9 mouse cellular contexts compared by ENCODE assay signal in genomic region chr4:88350910-88351309, GRCm38 (mm10).
DNase-seq lines count a peak whose midpoint lies in the region; ATAC-seq lines count a peak whose summit lies in the region.
"Had no signal": no experiment of that assay in that cellular context is flagged by ENCODE, and none has a peak within 500 bp of the region (broad histone marks: within the 10 kb centered on the region; RNA-seq: fewer than 3 reads in every experiment).

No protein-coding gene starts in this region.

- DNase-seq in CD4-positive helper T cell, adult 2 months (ENCODE audit: low read depth, low spot score), result peak; percentile 70
- DNase-seq in adrenal gland, postnatal 14 days, result peak; percentile 68
- peak; percentile 74 for DNase-seq in embryonic facial prominence, embryonic 10.5 days (ENCODE audit: low spot score)
- peak; percentile 82 for DNase-seq in heart, embryonic 10.5 days (ENCODE audit: low spot score)
- DNase-seq in liver, embryonic 11.5 days (ENCODE audit: low spot score), result peak; percentile 46
- peak; percentile 64 for DNase-seq in neural tube, embryonic 10.5 days (ENCODE audit: extremely low spot score, low spot score)

- H3K36me3 ChIP-seq in embryonic facial prominence, embryonic 10.5 days (replicated peaks), result no peaks in the 10 kb centered on the region
- no peaks in the 10 kb centered on the region for H3K36me3 ChIP-seq in heart, embryonic 10.5 days
- H3K36me3 ChIP-seq in kidney, embryonic 16.5 days (ENCODE audit: insufficient read depth, low read length), result no peaks in the 10 kb centered on the region
- no peaks in the 10 kb centered on the region for H3K36me3 ChIP-seq in liver, embryonic 11.5 days (ENCODE audit: control insufficient read depth, insufficient read depth, low read length)
- H3K36me3 ChIP-seq in stomach, embryonic 16.5 days (ENCODE audit: control insufficient read depth, insufficient read depth, low read length), result no peaks in the 10 kb centered on the region

- no peaks in the 10 kb centered on the region for H3K9me3 ChIP-seq in embryonic facial prominence, embryonic 10.5 days
- no peaks in the 10 kb centered on the region for H3K9me3 ChIP-seq in heart, embryonic 10.5 days
- no peaks in the 10 kb centered on the region for H3K9me3 ChIP-seq in kidney, embryonic 16.5 days (ENCODE audit: low read length)
- H3K9me3 ChIP-seq in liver, embryonic 11.5 days (ENCODE audit: control insufficient read depth, low read length), result no peaks in the 10 kb centered on the region
- no peaks in the 10 kb centered on the region for H3K9me3 ChIP-seq in stomach, embryonic 16.5 days (replicated peaks; ENCODE audit: control insufficient read depth, low read length)

- H3K27me3 ChIP-seq in embryonic facial prominence, embryonic 10.5 days (replicated peaks; ENCODE audit: low read depth, poor library complexity, severe bottlenecking), result no peaks in the 10 kb centered on the region
- no peaks in the 10 kb centered on the region for H3K27me3 ChIP-seq in heart, embryonic 10.5 days (ENCODE audit: insufficient read depth, poor library complexity, severe bottlenecking)
- no peaks in the 10 kb centered on the region for H3K27me3 ChIP-seq in kidney, embryonic 16.5 days (ENCODE audit: insufficient read depth, low read length)
- no peaks in the 10 kb centered on the region for H3K27me3 ChIP-seq in liver, embryonic 11.5 days (replicated peaks; ENCODE audit: control insufficient read depth, insufficient read depth, low read length)
- no peaks in the 10 kb centered on the region for H3K27me3 ChIP-seq in stomach, embryonic 16.5 days (ENCODE audit: control insufficient read depth, insufficient read depth, low read length)

- WGBS in embryonic facial prominence, embryonic 10.5 days, result 3% methylated on average over 4 of the region's 4 CpGs
- 7% methylated on average over 4 of the region's 4 CpGs for WGBS in heart, embryonic 10.5 days
- WGBS in kidney, embryonic 16.5 days, result 4% methylated on average over 4 of the region's 4 CpGs
- 4% methylated on average over 4 of the region's 4 CpGs for WGBS in liver, embryonic 11.5 days
- 5% methylated on average over 4 of the region's 4 CpGs for WGBS in stomach, embryonic 16.5 days

- no peak overlapping the region for H3K9ac ChIP-seq in kidney, embryonic 16.5 days (replicated peaks; ENCODE audit: low read length)
- H3K9ac ChIP-seq in liver, embryonic 11.5 days (ENCODE audit: low read depth, low read length), result no peak overlapping the region
- no peak overlapping the region for H3K9ac ChIP-seq in stomach, embryonic 16.5 days (ENCODE audit: low read length)

- peaks cover 10% of the 10 kb centered on the region for H3K4me1 ChIP-seq in embryonic facial prominence, embryonic 10.5 days
- no peaks in the 10 kb centered on the region for H3K4me1 ChIP-seq in heart, embryonic 10.5 days
- no peaks in the 10 kb centered on the region for H3K4me1 ChIP-seq in kidney, embryonic 16.5 days (ENCODE audit: insufficient read depth, low read length)
- H3K4me1 ChIP-seq in liver, embryonic 11.5 days (replicated peaks; ENCODE audit: control insufficient read depth, insufficient read depth, low read length), result no peaks in the 10 kb centered on the region
- H3K4me1 ChIP-seq in stomach, embryonic 16.5 days (ENCODE audit: control insufficient read depth, insufficient read depth, low read length), result no peaks in the 10 kb centered on the region

- no peak overlapping the region for H3K27ac ChIP-seq in embryonic facial prominence, embryonic 10.5 days (replicated peaks)
- H3K27ac ChIP-seq in heart, embryonic 10.5 days, result no peak overlapping the region
- H3K27ac ChIP-seq in kidney, embryonic 16.5 days (ENCODE audit: low read length), result no peak overlapping the region
- H3K27ac ChIP-seq in liver, embryonic 11.5 days (ENCODE audit: low read depth, low read length), result no peak overlapping the region
- H3K27ac ChIP-seq in stomach, embryonic 16.5 days (ENCODE audit: low read length), result no peak overlapping the region

- peak; percentile 71; the same call in 1 of the 2 replicates for ATAC-seq in kidney, embryonic 16.5 days (ENCODE audit: low FRiP score, low TSS enrichment)
- ATAC-seq in liver, embryonic 11.5 days (replicated peaks; ENCODE audit: low FRiP score), result peak; percentile 66
- peak; percentile 77; the same call in 1 of the 2 replicates for ATAC-seq in stomach, embryonic 16.5 days (ENCODE audit: insufficient read depth, low FRiP score)

- H3K4me2 ChIP-seq in kidney, embryonic 16.5 days (replicated peaks; ENCODE audit: low read depth, low read length), result no peak overlapping the region
- no peak overlapping the region for H3K4me2 ChIP-seq in liver, embryonic 11.5 days
- H3K4me2 ChIP-seq in stomach, embryonic 16.5 days (ENCODE audit: low read depth, low read length), result no peak overlapping the region

- no peak overlapping the region for H3K4me3 ChIP-seq in embryonic facial prominence, embryonic 10.5 days
- no peak overlapping the region for H3K4me3 ChIP-seq in heart, embryonic 10.5 days
- no peak overlapping the region for H3K4me3 ChIP-seq in kidney, embryonic 16.5 days (ENCODE audit: low read length)
- H3K4me3 ChIP-seq in liver, embryonic 11.5 days (ENCODE audit: low read depth, low read length), result no peak overlapping the region
- no peak overlapping the region for H3K4me3 ChIP-seq in stomach, embryonic 16.5 days (replicated peaks; ENCODE audit: low read length)
- H3K4me3 ChIP-seq: erythroblast, embryonic 14.5 days had no signal
